Mouse (Mus musculus) kidney, postnatal 0 days (tissue): ENCODE measurements at regions not wholly inside any gene's neighbourhood (a gene's known extent, or its start where the extent isn't known, plus 50 kb on each side); places are given as distances from the start of the nearest gene placed in this dataset.
A peak's percentile ranks its signal among the peaks of the same experiment; 100 is the strongest.

Experiments
- ATAC-seq: fragments of 200-750 bp; cut with Nextera tagmentation; replicated peaks from 2 replicates; pipeline ENCODE4 v1.8.0; 2017; ENCODE audit warnings: low read depth, moderate number of reproducible peaks, moderate TSS enrichment, moderate library complexity; ENCODE audit not compliant: low FRiP score
- DNase-seq: peaks from one replicate; pipeline ENCODE4 v3.0.0-alpha.2; 2016; ENCODE audit warnings: low spot score
- H3K27ac ChIP-seq: fragments of 300-500 bp; sonication (generic); 2 replicates; pipeline ENCODE4 v1.5.1; 2014; ENCODE audit warnings: mild to moderate bottlenecking
- H3K27me3 ChIP-seq: fragments of 300-500 bp; sonication (generic); 2 replicates; pipeline ENCODE4 v1.6.1; 2014; ENCODE audit warnings: low read length, mixed read lengths; ENCODE audit not compliant: insufficient read depth
- H3K36me3 ChIP-seq: fragments of 300-500 bp; sonication (generic); 2 replicates; pipeline ENCODE4 v1.6.1; 2014; ENCODE audit warnings: low read length, mixed read lengths; ENCODE audit not compliant: insufficient read depth
- H3K4me1 ChIP-seq: fragments of 300-500 bp; sonication (generic); replicated peaks from 2 replicates; pipeline ENCODE4 v1.6.1; 2014; ENCODE audit warnings: antibody characterized with exemption, low read length, mixed read lengths; ENCODE audit not compliant: insufficient read depth
- H3K4me2 ChIP-seq: fragments of 300-500 bp; sonication (generic); 2 replicates; pipeline ENCODE4 v1.6.1; 2014; ENCODE audit warnings: mild to moderate bottlenecking, low read length, moderate library complexity, mixed read lengths
- H3K4me3 ChIP-seq: fragments of 300-500 bp; sonication (generic); replicated peaks from 2 replicates; pipeline ENCODE4 v1.5.1; 2014; ENCODE audit warnings: low read depth, low read length
- H3K9ac ChIP-seq: fragments of 300-500 bp; sonication (generic); 2 replicates; pipeline ENCODE4 v1.6.1; 2014; ENCODE audit warnings: low read depth, low read length
- H3K9me3 ChIP-seq: fragments of 300-500 bp; sonication (generic); replicated peaks from 2 replicates; pipeline ENCODE4 v1.6.1; 2016; ENCODE audit warnings: low read length, inconsistent platforms, mixed read lengths
- CTCF ChIP-seq: IDR thresholded peaks from 2 replicates; pipeline ENCODE4 v1.5.1; 2016; ENCODE audit warnings: antibody characterized with exemption, low read depth, mild to moderate bottlenecking, moderate library complexity
- WGBS: fragments of 180-500 bp; shearing (Covaris S2); extraction: QIAGEN DNeasy Blood & Tissue Kit; methylation state at CpG from one replicate; pipeline ENCODE4 v1.1.7; 2014; 5-methylcytosine and 5-hydroxymethylcytosine counted together

DNA sequence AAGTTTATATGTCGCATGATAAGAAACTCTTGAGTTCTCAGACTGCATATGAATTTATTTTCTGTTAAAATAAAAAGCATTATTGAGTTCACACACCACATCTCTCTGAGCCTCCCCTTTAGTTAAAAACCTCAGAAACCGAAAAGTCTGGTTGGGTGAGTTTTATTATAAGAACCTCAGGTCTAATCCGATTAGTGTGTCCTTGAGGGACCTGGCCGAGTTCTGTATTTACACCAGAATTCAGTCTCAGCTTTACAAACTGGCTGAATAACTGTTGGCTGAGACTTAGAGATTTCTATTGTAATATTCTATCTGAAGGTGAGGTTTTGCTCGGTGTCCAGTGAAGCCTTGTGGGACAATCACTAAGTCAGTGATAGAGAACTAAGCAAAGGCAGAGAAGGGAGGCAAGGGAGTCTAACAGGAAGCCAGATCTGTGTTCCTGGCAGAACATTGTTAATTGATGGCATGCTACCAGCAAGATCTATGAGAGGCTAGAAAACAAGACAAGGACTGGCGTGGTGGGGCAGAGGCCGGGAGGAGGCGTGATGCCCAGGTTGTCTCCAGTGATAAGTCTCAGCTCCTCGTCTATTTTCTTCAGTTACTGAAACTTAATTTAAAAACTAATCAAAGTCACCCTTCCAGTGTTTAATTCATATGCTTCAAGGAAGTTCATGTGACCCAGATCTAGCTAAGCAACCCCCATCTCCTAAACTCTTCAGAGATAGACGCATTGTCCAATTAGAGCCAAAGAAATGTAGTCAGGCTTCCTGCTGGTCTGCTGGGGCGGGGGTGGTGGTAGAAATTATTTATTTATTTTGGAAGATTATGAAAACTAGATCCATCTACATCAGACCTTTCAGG is 171.8 kb upstream of the Fer start:
- DNase-seq (peak; percentile 75), ATAC-seq (no peak)
- H3K4me2 ChIP-seq = no peak overlapping the region
- no peaks in the 10 kb centered on the region for H3K36me3 ChIP-seq
- no peaks in the 10 kb centered on the region for H3K27me3 ChIP-seq
- TF ChIP-seq CTCF = no peak
- 0 out of 2 replicates have a peak, but pooled peaks cover 3% of the 10 kb centered on the region for H3K4me1 ChIP-seq
- H3K27ac ChIP-seq = no peak overlapping the region
- no peak overlapping the region for H3K9ac ChIP-seq
- no peak overlapping the region for H3K4me3 ChIP-seq
- 57% methylated on average over 11 of the region's 11 CpGs for WGBS
- H3K9me3 ChIP-seq = no peaks in the 10 kb centered on the region

DNA sequence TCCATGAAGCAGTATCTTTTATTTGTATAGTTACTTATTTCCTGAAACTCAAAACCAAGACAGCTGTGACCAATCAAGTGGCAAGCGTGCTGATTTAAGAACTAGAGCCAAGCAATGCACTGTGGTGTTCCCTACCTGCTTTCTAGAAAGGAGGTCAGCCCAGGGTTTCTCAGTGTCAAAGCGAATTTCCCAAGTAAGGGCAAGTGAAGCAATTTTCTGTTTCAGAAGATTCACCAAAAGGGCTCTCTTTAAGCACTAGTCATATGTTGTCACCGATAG is 171.2 kb upstream of the Fer start:
- no peak overlapping the region for H3K9ac ChIP-seq
- 30% methylated on average over 3 of the region's 3 CpGs for WGBS
- no peak overlapping the region for H3K27ac ChIP-seq
- no peak for DNase-seq
- no peak overlapping the region for H3K4me3 ChIP-seq
- H3K4me2 ChIP-seq = no peak overlapping the region
- no peak for TF ChIP-seq CTCF
- no peaks in the 10 kb centered on the region for H3K27me3 ChIP-seq
- peak; percentile 49; the same call in 1 of the 2 replicates for ATAC-seq
- H3K36me3 ChIP-seq = no peaks in the 10 kb centered on the region
- H3K9me3 ChIP-seq = no peaks in the 10 kb centered on the region
- 0 out of 2 replicates have a peak, but pooled peaks cover 3% of the 10 kb centered on the region for H3K4me1 ChIP-seq

DNA sequence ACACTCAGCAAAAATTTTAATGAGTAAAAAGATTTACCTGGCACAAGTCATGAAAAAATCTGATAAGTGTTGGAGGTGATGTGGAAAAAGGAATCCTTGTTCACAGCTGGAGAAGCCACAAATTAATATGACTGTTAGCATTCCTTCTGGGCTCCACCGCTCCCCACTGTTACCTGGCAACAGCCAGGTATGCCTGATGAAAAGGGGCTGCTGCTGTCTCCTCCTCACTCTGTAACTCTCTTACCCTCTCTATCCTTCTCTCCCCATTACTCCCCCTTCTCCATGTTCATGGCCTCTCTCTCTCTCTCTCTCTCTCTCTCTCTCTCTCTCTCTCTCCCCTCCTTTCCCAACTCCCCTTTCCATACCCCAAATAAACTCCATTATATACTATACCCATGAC is 169.6 kb upstream of the Fer start:
- H3K27ac ChIP-seq = no peak overlapping the region
- H3K36me3 ChIP-seq = no peaks in the 10 kb centered on the region
- H3K9me3 ChIP-seq = no peaks in the 10 kb centered on the region
- 76% methylated on average over 1 of the region's 1 CpGs for WGBS
- no peak for ATAC-seq
- H3K4me1 ChIP-seq = 0 out of 2 replicates have a peak, but pooled peaks cover 3% of the 10 kb centered on the region
- no peak overlapping the region for H3K4me2 ChIP-seq
- DNase-seq = no peak
- H3K27me3 ChIP-seq = no peaks in the 10 kb centered on the region
- H3K9ac ChIP-seq = no peak overlapping the region
- TF ChIP-seq CTCF = no peak
- no peak overlapping the region for H3K4me3 ChIP-seq

DNA sequence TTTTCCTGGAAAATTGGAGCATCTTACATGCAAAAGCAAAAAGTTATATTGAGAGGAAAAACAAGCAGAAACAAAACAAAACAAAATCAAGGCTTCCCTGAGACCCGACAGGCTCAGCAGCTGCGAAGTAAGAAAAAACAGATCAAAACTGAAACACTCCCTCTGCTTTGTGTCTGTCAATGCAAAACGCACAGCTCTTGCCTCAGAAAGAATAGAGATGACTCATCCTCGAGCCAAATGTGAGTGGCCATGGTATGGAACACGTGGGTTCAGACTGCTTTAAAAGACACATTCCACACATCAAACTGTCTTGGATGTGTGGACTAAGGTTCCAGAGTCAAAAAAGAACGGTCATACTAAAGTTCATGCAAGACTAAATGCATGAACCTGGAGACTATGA is 163.3 kb upstream of the Fer start:
- Histone ChIP-seq H3K36me3 (no peaks in the 10 kb centered on the region), H3K27me3 (no peaks in the 10 kb centered on the region), H3K4me3 (no peak overlapping the region), H3K9me3 (no peaks in the 10 kb centered on the region), H3K4me2 (no peak overlapping the region), H3K27ac (no peak overlapping the region), H3K9ac (no peak overlapping the region), H3K4me1 (no peaks in the 10 kb centered on the region)
- DNase-seq (no peak), ATAC-seq (no peak)
- 84% methylated on average over 6 of the region's 6 CpGs for WGBS
- no peak for TF ChIP-seq CTCF

DNA sequence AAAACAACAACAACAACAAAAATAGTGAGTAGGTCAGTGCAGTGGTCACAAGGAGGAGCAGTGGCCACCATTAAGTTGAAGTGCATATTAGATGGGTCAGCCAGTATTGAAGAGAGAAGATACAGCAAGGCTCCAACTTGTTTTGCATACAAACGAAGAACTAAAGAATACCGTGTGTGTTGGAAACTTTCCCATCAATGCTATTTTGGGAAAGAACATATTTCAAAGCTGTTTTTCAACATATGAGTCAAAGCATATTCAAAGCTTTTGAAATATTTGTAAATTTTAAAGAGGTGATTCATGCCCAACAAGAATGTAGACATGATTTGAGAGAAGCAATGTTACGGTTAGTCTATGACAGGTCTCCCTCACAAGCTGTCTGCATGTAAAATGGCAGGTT is 157.9 kb upstream of the Fer start:
- no peaks in the 10 kb centered on the region for H3K9me3 ChIP-seq
- WGBS = 75% methylated on average over 3 of the region's 3 CpGs
- DNase-seq = no peak
- no peak overlapping the region for H3K4me2 ChIP-seq
- no peaks in the 10 kb centered on the region for H3K36me3 ChIP-seq
- no peak overlapping the region for H3K4me3 ChIP-seq
- H3K9ac ChIP-seq = no peak overlapping the region
- H3K27ac ChIP-seq = no peak overlapping the region
- no peaks in the 10 kb centered on the region for H3K4me1 ChIP-seq
- no peak for TF ChIP-seq CTCF
- H3K27me3 ChIP-seq = no peaks in the 10 kb centered on the region
- no peak for ATAC-seq

DNA sequence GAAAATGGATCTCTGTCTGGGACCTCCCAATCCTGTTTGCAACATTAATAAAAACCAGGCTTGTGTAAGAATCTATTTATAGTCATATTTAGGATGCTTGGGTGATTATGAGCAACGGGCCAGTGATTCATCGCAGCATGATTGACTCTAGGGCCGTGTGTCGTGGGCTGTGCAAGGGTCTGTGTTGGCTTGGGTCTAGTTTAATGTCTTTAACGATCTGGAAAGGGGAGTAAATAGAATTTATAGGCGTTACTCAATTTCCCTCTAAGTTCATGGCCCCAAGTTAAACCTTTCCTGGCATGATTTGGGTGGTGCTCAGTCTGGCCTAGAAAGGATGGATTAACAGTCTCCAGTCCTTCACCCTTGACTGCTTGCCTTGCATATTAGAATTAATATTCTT is 149.9 kb upstream of the Fer start:
- Histone ChIP-seq H3K36me3 (no peaks in the 10 kb centered on the region), H3K4me3 (no peak overlapping the region), H3K4me1 (no peaks in the 10 kb centered on the region), H3K9me3 (no peaks in the 10 kb centered on the region), H3K27me3 (no peaks in the 10 kb centered on the region), H3K9ac (no peak overlapping the region), H3K4me2 (no peak overlapping the region), H3K27ac (no peak overlapping the region)
- 19% methylated on average over 6 of the region's 6 CpGs for WGBS
- TF ChIP-seq CTCF = no peak
- peak; percentile 82 for DNase-seq
- ATAC-seq = peak; percentile 78

DNA sequence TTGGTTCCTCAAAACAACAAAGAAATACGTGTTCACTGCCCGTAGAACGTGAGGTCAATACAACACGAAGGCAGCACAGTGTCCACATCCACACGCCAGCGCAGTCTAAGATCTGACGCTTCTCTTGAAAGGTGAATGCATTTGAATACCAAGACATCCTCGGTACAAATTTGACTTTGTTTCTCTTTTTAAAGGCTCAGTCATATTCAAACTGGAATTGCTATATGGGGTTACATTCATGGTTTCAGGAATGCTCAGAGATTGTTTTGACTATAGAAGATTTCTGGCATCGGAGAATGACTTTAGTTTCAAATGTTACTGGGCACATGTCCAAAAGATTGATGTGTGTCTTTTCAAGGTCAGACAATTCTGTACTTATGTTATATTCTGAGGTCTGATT is 147.2 kb upstream of the Fer start:
- no peak overlapping the region for H3K4me2 ChIP-seq
- WGBS = 89% methylated on average over 9 of the region's 9 CpGs
- DNase-seq (no peak), ATAC-seq (no peak)
- no peaks in the 10 kb centered on the region for H3K27me3 ChIP-seq
- no peaks in the 10 kb centered on the region for H3K4me1 ChIP-seq
- H3K36me3 ChIP-seq = no peaks in the 10 kb centered on the region
- H3K4me3 ChIP-seq = no peak overlapping the region
- TF ChIP-seq CTCF = no peak
- H3K9me3 ChIP-seq = no peaks in the 10 kb centered on the region
- no peak overlapping the region for H3K9ac ChIP-seq
- no peak overlapping the region for H3K27ac ChIP-seq
